Mouse (Mus musculus): Measurements from ENCODE around the gene Mmachc.

DNA sequence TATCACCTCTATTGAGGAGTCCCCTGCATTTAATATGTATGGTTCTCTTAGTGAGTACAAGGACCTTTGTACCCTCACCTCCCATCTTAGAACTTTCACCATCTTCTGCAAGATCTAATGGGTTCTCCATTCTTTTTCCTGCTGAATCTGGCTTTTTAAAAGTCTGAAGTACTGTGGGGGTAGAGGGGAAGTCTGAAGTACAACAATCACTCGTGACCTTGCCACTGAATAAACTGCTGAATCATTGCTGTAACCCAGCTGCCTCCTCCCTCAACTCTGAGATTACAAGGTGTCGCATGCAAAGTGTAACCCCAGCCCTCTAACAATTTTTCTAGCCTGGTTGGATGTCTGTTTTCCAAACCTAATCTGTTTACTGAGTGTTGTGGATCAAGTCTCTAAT is 53.1 kb downstream of the Mmachc start:
- no peak for TF ChIP-seq CTCF (IDR thresholded peaks at IDR 0.05; ENCODE audit: insufficient read depth, low read length)
- TF ChIP-seq POLR2A (IDR thresholded peaks at IDR 0.05; ENCODE audit: borderline replicate concordance, extremely low read depth, low read depth, low read length) = no peak
